Mouse (Mus musculus) MEL (cell line): ENCODE data around the gene Bbs9. TPM values are rescaled to one million over a fixed set of nuclear protein-coding genes. Genes with fewer than 3 reads are reported as not detected.

Source experiments
- DNase-seq: peaks from one replicate; pipeline ENCODE4 v3.0.0; 2011; ENCODE audit warnings: low read depth, low spot score
- H3K27ac ChIP-seq: 2 replicates; pipeline ENCODE4 v1.5.1; 2012; ENCODE audit warnings: low read depth, mild to moderate bottlenecking, control low read depth, low read length, moderate library complexity; ENCODE audit not compliant: control insufficient read depth
- H3K27me3 ChIP-seq, 2 experiments: fragments of 150-350 bp in 1 of 2; sonication (generic) in 1 of 2; 2 replicates each; pipeline ENCODE4 v1.6.1; 2012; ENCODE audit warnings: low read length in 2 of 2, mild to moderate bottlenecking in 2 of 2, improper control_type of control experiment in 1 of 2, moderate library complexity in 1 of 2; ENCODE audit not compliant: insufficient read depth in 2 of 2, control insufficient read depth in 1 of 2
- H3K36me3 ChIP-seq, 2 experiments: 2 replicates each; pipeline ENCODE4 v1.6.1; 2012 to 2014; ENCODE audit warnings: low read length in 2 of 2, improper control_type of control experiment in 1 of 2, inconsistent platforms in 1 of 2, mild to moderate bottlenecking in 1 of 2; ENCODE audit not compliant: insufficient read depth in 2 of 2, control insufficient read depth in 1 of 2
- H3K4me1 ChIP-seq, 2 experiments: fragments of 150-350 bp in 1 of 2; sonication (generic) in 1 of 2; 2 replicates each; pipeline ENCODE4 v1.6.1; 2012; ENCODE audit warnings: low read length in 2 of 2, improper control_type of control experiment in 1 of 2, mild to moderate bottlenecking in 1 of 2; ENCODE audit not compliant: insufficient read depth in 2 of 2, control insufficient read depth in 1 of 2
- H3K4me3 ChIP-seq, 2 experiments: fragments of 150-350 bp in 1 of 2; sonication (generic) in 1 of 2; 2 replicates each; pipeline ENCODE4 v1.5.1; 2012; ENCODE audit warnings: low read depth in 2 of 2, low read length in 2 of 2, mild to moderate bottlenecking in 2 of 2, moderate library complexity in 2 of 2, control low read depth in 1 of 2, improper control_type of control experiment in 1 of 2; ENCODE audit not compliant: control insufficient read depth in 1 of 2, insufficient read depth in 1 of 2
- H3K79me2 ChIP-seq: 2 replicates; pipeline ENCODE4 v1.6.1; 2012; ENCODE audit warnings: mild to moderate bottlenecking, low read length, moderate library complexity; ENCODE audit not compliant: control insufficient read depth, poor library complexity, insufficient read depth
- H3K9ac ChIP-seq: 2 replicates; pipeline ENCODE4 v1.6.1; 2012; ENCODE audit warnings: low read depth, mild to moderate bottlenecking, control low read depth, low read length, moderate library complexity; ENCODE audit not compliant: control insufficient read depth, poor library complexity, severe bottlenecking
- H3K9me3 ChIP-seq: fragments of 150-350 bp; sonication (generic); replicated peaks from 2 replicates; pipeline ENCODE4 v1.6.1; 2012; ENCODE audit warnings: mild to moderate bottlenecking, low read length, improper control_type of control experiment, moderate library complexity; ENCODE audit not compliant: insufficient read depth
- CHD2 ChIP-seq: IDR thresholded peaks from 2 replicates; pipeline ENCODE4 v1.6.1; 2011; ENCODE audit warnings: low read length, improper control_type of control experiment
- ELF1 ChIP-seq: IDR thresholded peaks from 2 replicates; pipeline ENCODE4 v1.6.1; 2014; ENCODE audit warnings: low read depth, mild to moderate bottlenecking, inconsistent platforms, low read length, improper control_type of control experiment, moderate library complexity
- EP300 ChIP-seq, 2 experiments: IDR thresholded peaks; 2 replicates each; pipeline ENCODE4 v1.6.1; 2011; ENCODE audit warnings: improper control_type of control experiment in 2 of 2, low read length in 2 of 2, low read depth in 1 of 2, mild to moderate bottlenecking in 1 of 2
- GATA1 ChIP-seq: IDR thresholded peaks from 2 replicates; pipeline ENCODE4 v1.6.1; 2011; ENCODE audit warnings: low read depth, low read length, improper control_type of control experiment
- MAX ChIP-seq: IDR thresholded peaks from 2 replicates; pipeline ENCODE4 v1.6.1; 2011; ENCODE audit warnings: low read length, improper control_type of control experiment
- MAZ ChIP-seq: IDR thresholded peaks from 2 replicates; pipeline ENCODE4 v1.6.1; 2012; ENCODE audit warnings: low read depth, mild to moderate bottlenecking, inconsistent platforms, low read length, improper control_type of control experiment
- MEF2A ChIP-seq: IDR thresholded peaks from 2 replicates; pipeline ENCODE4 v1.6.1; 2014; ENCODE audit warnings: low read depth, mild to moderate bottlenecking, inconsistent platforms, low read length, improper control_type of control experiment; ENCODE audit not compliant: poor library complexity, insufficient replicate concordance, severe bottlenecking; ENCODE audit errors: extremely low read depth
- MYC ChIP-seq: IDR thresholded peaks from 2 replicates; pipeline ENCODE4 v1.6.1; 2011; ENCODE audit warnings: low read depth, mild to moderate bottlenecking, low read length, improper control_type of control experiment, moderate library complexity
- NELFE ChIP-seq: IDR thresholded peaks from 2 replicates; pipeline ENCODE4 v1.6.1; 2011; ENCODE audit warnings: low read depth, low read length, improper control_type of control experiment
- POLR2AphosphoS2 ChIP-seq: IDR thresholded peaks from 2 replicates; pipeline ENCODE4 v1.6.1; 2011; ENCODE audit warnings: low read length, improper control_type of control experiment
- RCOR1 ChIP-seq: IDR thresholded peaks from 2 replicates; pipeline ENCODE4 v1.6.1; 2012; ENCODE audit warnings: low read depth, mild to moderate bottlenecking, inconsistent platforms, low read length, improper control_type of control experiment
- TCF12 ChIP-seq: IDR thresholded peaks from 2 replicates; pipeline ENCODE4 v1.6.1; 2014; ENCODE audit warnings: low read depth, mild to moderate bottlenecking, inconsistent platforms, low read length, improper control_type of control experiment, moderate library complexity
- ZMIZ1 ChIP-seq: IDR thresholded peaks from 2 replicates; pipeline ENCODE4 v1.6.1; 2012; ENCODE audit warnings: low read depth, mild to moderate bottlenecking, inconsistent platforms, low read length, improper control_type of control experiment, moderate library complexity
- ZNF384 ChIP-seq: IDR thresholded peaks from 2 replicates; pipeline ENCODE4 v1.6.1; 2012; ENCODE audit warnings: low read depth, mild to moderate bottlenecking, inconsistent platforms, low read length, improper control_type of control experiment
- polyA plus RNA-seq, 2 experiments: library from polyadenylated mRNA; stranded (reverse) in 1 of 2; unstranded in 1 of 2; fragments of >175 nt in 1 of 2; fragments of >200 nt in 1 of 2; gene quantifications; 2 replicates each; pipeline versions ENCODE4 v1.2.1 to v1.2.4; 2012; ENCODE audit warnings: low replicate concordance in 2 of 2, low read depth in 1 of 2; ENCODE audit not compliant: insufficient read length in 2 of 2, insufficient read depth in 1 of 2, missing spikeins in 1 of 2
- total RNA-seq: library from RNA; depleted of rRNA; stranded (reverse); fragments of 300-350 nt; gene quantifications from 2 replicates; pipeline ENCODE4 v1.2.3, GENCODE M21; 2012

Gene Bbs9
- total and polyA plus RNA-seq, 3 experiments: 18.5 to 19.5 TPM; not detected in 1

DNA sequence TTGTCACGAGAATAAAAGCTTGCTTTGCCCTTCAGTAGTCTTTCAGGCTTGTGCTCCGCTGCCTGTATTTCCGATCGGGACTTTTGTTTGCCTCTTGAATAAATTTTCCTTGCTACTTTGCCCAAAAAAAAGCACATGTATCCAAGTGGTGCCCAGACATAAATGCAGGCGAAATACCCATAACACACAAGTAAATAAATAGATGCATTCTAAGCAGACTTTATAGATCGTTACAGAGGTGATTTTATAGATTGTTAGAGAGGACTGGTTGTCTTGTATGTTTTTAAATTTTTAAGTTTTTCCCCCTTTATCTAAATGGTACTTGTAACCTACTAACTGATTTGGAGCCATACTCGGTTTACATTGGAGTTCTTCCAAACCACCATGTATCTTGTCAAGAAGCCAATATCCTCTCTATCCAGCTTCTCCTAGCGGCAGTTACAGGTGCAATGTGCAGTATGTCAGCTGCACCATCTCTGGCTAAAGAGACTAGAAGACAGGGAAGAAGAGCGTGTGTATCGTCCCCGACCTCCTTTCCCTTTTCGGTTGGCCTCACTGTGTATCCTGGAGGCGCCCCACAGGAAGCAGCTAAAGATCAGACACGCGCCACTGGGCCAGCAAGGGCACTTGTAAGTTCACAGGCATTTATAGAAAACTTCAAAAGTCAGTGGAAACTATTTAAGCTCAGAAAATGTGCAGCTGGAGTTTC, 45.8 kb upstream of the Bbs9 start (continued):
- TF ChIP-seq CHD2 (peak; percentile 12; the same call in 1 of the 2 replicates), MEF2A (peak; percentile 89; the same call in 1 of the 2 replicates), GATA1 (peak; percentile 99), ELF1 (peak; percentile 62; the same call in 1 of the 2 replicates)

DNA sequence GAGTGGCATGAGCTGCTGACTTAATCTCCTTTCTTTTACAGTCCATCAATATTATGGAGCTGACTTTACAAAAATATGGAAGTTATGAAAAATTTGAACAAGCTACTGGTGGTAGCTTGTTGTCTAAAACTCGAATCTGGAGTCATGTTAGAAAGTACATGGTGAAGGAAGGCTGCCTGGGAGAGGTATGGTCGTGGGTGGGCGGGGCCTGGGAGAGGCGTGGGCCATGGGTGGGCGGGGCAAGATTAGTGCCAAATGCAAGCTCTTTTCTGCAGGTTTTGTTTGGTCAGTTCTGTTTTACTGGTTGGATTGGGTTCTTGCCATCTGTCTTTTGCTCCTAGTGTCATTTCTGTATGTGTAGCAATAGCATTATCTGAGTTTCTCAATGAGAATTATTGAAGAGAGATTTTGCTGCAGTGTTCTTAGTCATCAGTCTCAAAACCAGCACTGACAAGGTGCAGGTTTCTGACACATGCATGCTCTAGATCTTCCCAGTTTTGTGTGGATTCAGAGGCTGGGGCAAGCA, 45.1 kb upstream of the Bbs9 start:
- H3K36me3 ChIP-seq: peaks cover 0 to 27% of the 10 kb centered on the region in 2 experiments; a peak in 2 of 4 replicates
- no peaks in the 10 kb centered on the region for H3K27me3 ChIP-seq
- TF ChIP-seq ZNF384 (0 out of 2 replicates have a peak, but pooled peaks have one; percentile 21), RCOR1 (peak; percentile 16), MYC (no peak), ZMIZ1 (no peak), EP300 (IDR thresholded peaks at IDR 0.05; ENCODE audit: low read depth in 1 of 2, low read length in 2 of 2) (0 out of 4 replicates have a peak, but pooled peaks of 1 of the 2 experiments have one; percentile 28), MAX (peak; percentile 64), MAZ (peak; percentile 33; the same call in 1 of the 2 replicates), TCF12 (0 out of 2 replicates have a peak, but pooled peaks have one; percentile 37)
- DNase-seq: peak; percentile 92
- H3K79me2 ChIP-seq: no peaks in the 10 kb centered on the region
- H3K4me3 ChIP-seq: peak overlapping the region; percentile 38 to 45
- H3K4me1 ChIP-seq: peaks cover 23 to 27% of the 10 kb centered on the region in 2 experiments
- H3K9ac ChIP-seq: peak overlapping the region; percentile 42
- H3K27ac ChIP-seq: peak overlapping the region; percentile 80
- H3K9me3 ChIP-seq: no peaks in the 10 kb centered on the region

DNA sequence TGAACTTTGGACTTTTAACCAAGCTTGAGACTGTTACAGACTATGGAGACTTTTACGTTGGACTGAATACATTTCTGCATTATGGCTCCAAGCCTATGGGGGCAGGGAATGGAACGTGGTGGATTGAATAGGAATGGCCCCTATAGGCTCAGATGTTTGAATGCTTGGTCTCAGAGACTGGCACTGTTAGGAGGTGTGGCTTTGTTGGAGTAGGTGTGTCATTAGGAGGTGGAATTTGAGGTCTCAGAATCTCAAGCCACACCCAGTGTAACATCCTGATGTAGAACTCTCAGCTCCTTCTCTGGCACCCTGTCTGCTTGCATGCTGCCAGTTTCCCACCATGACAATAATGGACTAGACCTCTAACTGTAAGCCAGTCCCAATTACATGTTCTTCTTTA, 42.3 kb upstream of the Bbs9 start:
- no peak overlapping the region for H3K27ac ChIP-seq
- no peak for DNase-seq
- TF ChIP-seq POLR2AphosphoS2: no peak
- TF ChIP-seq NELFE: 0 out of 2 replicates have a peak, but pooled peaks have one; percentile 28
- TF ChIP-seq, all 39 proteins: peak for 1

More for the DNA sequence above, 42.3 kb upstream of the Bbs9 start:
- H3K4me1 ChIP-seq: peaks cover 20 to 21% of the 10 kb centered on the region in 2 experiments
- H3K9me3 ChIP-seq: no peaks in the 10 kb centered on the region
- H3K36me3 ChIP-seq: peaks cover 0 to 24% of the 10 kb centered on the region in 2 experiments; a peak in 2 of 4 replicates
- no peak overlapping the region for H3K4me3 ChIP-seq
- no peak overlapping the region for H3K9ac ChIP-seq
- H3K79me2 ChIP-seq: no peaks in the 10 kb centered on the region
- H3K27me3 ChIP-seq: no peaks in the 10 kb centered on the region
